Mouse (Mus musculus): ENCODE data around the gene Ccl12. TPM values are rescaled to one million over a fixed set of nuclear protein-coding genes. Genes with fewer than 3 reads are reported as not detected.

Ccl12 gene
- 5.9 and 9.2 TPM in 2 replicates for polyA plus RNA-seq (2015; fragmentation: Nextera tagmentation; extraction: Ambion mirVana)

GRCm38 (mm10) chr11:82101529-82101928 is at the start of gene Ccl12:
Gene Ccl12 (plus strand): TSS chr11:82101845.

GRCm38 (mm10) chr11:82057646-82058045 is 44.0 kb upstream of the Ccl12 start, which contains the start of gene Ccl11:
Gene Ccl11 (plus strand): TSS chr11:82057823.

GRCm38 (mm10) chr11:82114885-82115284 is 13.2 kb downstream of the Ccl12 start, which contains the start of gene Ccl8:
Gene Ccl8 (plus strand): TSS chr11:82115185.

Other genes with a start within 250 kb of the Ccl12 start
- gene 5530401A14Rik, start 241.2 kb upstream of the Ccl12 start, polyA plus RNA-seq (2015; fragmentation: Nextera tagmentation; extraction: Ambion mirVana), result 0.71 and 1.4 TPM in 2 replicates
- gene Asic2, start 133.4 kb upstream of the Ccl12 start, polyA plus RNA-seq (2015; fragmentation: Nextera tagmentation; extraction: Ambion mirVana), result 31.0 and 31.6 TPM in 2 replicates
- gene Ccl2, start 66.3 kb upstream of the Ccl12 start, polyA plus RNA-seq (2015; fragmentation: Nextera tagmentation; extraction: Ambion mirVana), result 2.2 and 2.6 TPM in 2 replicates
- gene Gm17268, start 63.3 kb upstream of the Ccl12 start, polyA plus RNA-seq (2015; fragmentation: Nextera tagmentation; extraction: Ambion mirVana), result not detected in 2 replicates
- 2.5 and 3.0 TPM in 2 replicates for gene Ccl7, start 56.1 kb upstream of the Ccl12 start, polyA plus RNA-seq (2015; fragmentation: Nextera tagmentation; extraction: Ambion mirVana)
- gene Ccl11, start 44.0 kb upstream of the Ccl12 start, polyA plus RNA-seq (2015; fragmentation: Nextera tagmentation; extraction: Ambion mirVana), result 2.4 and 3.0 TPM in 2 replicates
- 0.79 TPM in 1 of 2 replicates, not detected in the other for gene Ccl8, start 13.3 kb downstream of the Ccl12 start, polyA plus RNA-seq (2015; fragmentation: Nextera tagmentation; extraction: Ambion mirVana)
- 0.68 and 0.77 TPM in 2 replicates for gene Ccl1, start 203.8 kb downstream of the Ccl12 start, polyA plus RNA-seq (2015; fragmentation: Nextera tagmentation; extraction: Ambion mirVana)

All from neural tube, postnatal 0 days (tissue).